Mouse (Mus musculus): Measurements from ENCODE around the gene Krtap20-2.

DNA sequence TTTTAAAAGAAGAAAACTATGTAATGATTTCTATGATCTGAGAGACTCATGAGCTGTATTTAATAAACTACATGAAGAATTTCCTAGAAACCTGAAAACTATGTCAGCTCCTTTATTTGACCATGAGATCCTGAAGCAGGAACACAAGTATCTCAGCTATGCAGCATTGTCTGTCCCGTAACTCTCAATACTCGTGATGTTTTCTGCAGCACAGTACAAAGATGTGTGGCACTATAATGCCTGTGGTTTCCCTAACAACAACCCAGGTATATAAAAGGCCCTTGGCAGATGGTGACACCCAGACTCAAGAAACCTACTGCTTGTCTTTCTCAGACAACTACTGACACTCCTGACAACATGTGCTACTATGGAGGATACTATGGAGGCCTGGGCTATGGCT lies 31.2 kb upstream of the Krtap20-2 start, which contains the start of gene 1110057P08Rik:
- TF ChIP-seq GATA1 (IDR thresholded peaks at IDR 0.05; ENCODE audit: low read length), result no peak
- TF ChIP-seq TAL1 (IDR thresholded peaks at IDR 0.05; ENCODE audit: low read length), result no peak
